ENCODE assay signal across 10 mouse cellular contexts in the genomic region with DNA sequence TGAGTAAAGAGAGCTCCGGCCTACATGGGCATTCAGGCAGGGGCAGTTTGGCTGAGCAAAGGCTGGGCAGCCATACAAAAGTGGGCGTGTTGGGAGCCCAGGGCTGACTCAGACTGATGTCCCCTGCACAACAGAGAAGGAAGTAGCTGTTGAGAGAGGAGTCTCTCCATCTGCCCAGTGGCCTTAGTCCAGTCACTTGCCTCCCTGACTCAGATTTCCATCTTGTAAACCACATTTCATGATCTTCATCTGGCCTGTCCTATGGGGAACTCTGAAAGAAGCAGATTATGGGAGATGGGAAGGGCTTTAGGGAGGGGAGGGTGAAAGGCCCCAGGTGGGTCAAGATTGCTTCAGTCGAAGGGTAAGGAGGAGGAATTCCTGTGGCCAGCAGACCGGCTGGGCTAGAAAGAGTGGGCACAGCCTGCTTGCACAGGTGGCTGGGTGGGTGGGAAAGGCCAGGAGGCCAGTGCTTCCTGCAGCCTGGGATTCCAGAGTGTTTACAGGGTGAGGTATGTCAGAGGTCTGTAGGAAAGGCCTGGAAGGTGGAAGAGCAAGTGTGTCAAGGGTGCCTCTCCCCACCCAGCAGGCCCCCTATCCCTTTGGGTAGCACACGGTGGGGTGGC.
DNase-seq lines count a peak whose midpoint lies in the region; ATAC-seq and TF ChIP-seq lines count a peak whose summit lies in the region.
"Had no signal": no experiment of that assay in that cellular context is flagged by ENCODE, and none has a peak within 500 bp of the region (broad histone marks: within the 10 kb centered on the region; RNA-seq: fewer than 3 reads in every experiment).

No protein-coding gene starts in this region.

- WGBS in liver, adult 2 months = 68% methylated on average over 5 of the region's 5 CpGs
- 67% methylated on average over 5 of the region's 5 CpGs for WGBS in intestine, embryonic 16.5 days
- WGBS in forebrain, embryonic 16.5 days = 81% methylated on average over 5 of the region's 5 CpGs

- H3K4me2 ChIP-seq in intestine, embryonic 16.5 days (ENCODE audit: low read depth, low read length) = 0 out of 2 replicates have a peak overlapping the region, but pooled peaks have one; percentile 10
- H3K4me2 ChIP-seq in myocyte (ENCODE audit: low read depth) = peak overlapping the region; percentile 46
- H3K4me2 ChIP-seq in forebrain, embryonic 16.5 days (ENCODE audit: low read length) = no peak overlapping the region
- H3K4me2 ChIP-seq: midbrain, embryonic 13.5 days had no signal

- ATAC-seq in intestine, embryonic 16.5 days = peak; percentile 29
- ATAC-seq in forebrain, embryonic 16.5 days = no peak

- no peak for TF ChIP-seq POLR2A in liver, adult 2 months (IDR thresholded peaks at IDR 0.05; ENCODE audit: extremely low read depth, insufficient read depth, low read length)
- TF ChIP-seq POLR2A in myocyte (IDR thresholded peaks at IDR 0.05; ENCODE audit: insufficient read length, low read depth) = no peak

- H3K79me2 ChIP-seq in liver, adult 2 months (ENCODE audit: control insufficient read depth, insufficient read depth, low read length) = no peaks in the 10 kb centered on the region
- no peaks in the 10 kb centered on the region for H3K79me2 ChIP-seq in myocyte (ENCODE audit: control insufficient read depth, insufficient read depth)

- H3K9me3 ChIP-seq in intestine, embryonic 16.5 days (ENCODE audit: control insufficient read depth, low read length) = no peaks in the 10 kb centered on the region
- no peaks in the 10 kb centered on the region for H3K9me3 ChIP-seq in forebrain, embryonic 16.5 days (ENCODE audit: control insufficient read depth, low read length)
- H3K9me3 ChIP-seq: midbrain, embryonic 13.5 days had no signal

- peak; percentile 51 to 60 for DNase-seq in cerebellum, postnatal 14 days
- DNase-seq in cerebellum, postnatal 36 days = no peak
- no peak for DNase-seq in liver, adult 2 months (ENCODE audit: extremely low read depth, low read depth, low spot score)
- no peak for DNase-seq in liver
- no peak for DNase-seq in layer of hippocampus, postnatal 36 days

- peaks cover 19% of the 10 kb centered on the region for H3K4me1 ChIP-seq in liver, adult 2 months (ENCODE audit: control insufficient read depth, insufficient read depth, low read length)
- peaks cover 32% of the 10 kb centered on the region for H3K4me1 ChIP-seq in intestine, embryonic 16.5 days (ENCODE audit: control insufficient read depth, insufficient read depth, low read length)
- peaks cover 5% of the 10 kb centered on the region; the same call in 1 of the 2 replicates for H3K4me1 ChIP-seq in forebrain, embryonic 16.5 days (replicated peaks; ENCODE audit: control insufficient read depth, insufficient read depth, low read length)

- no peak overlapping the region for H3K4me3 ChIP-seq in liver, adult 2 months (ENCODE audit: insufficient read depth, low read depth, low read length)
- no peak overlapping the region for H3K4me3 ChIP-seq in intestine, embryonic 16.5 days (ENCODE audit: low read length)
- no peak overlapping the region for H3K4me3 ChIP-seq in myocyte
- no peak overlapping the region for H3K4me3 ChIP-seq in forebrain, embryonic 16.5 days (replicated peaks; ENCODE audit: low read length)
- H3K4me3 ChIP-seq: erythroblast, embryonic 14.5 days; midbrain, embryonic 13.5 days had no signal

- peak overlapping the region; percentile 41; the same call in 1 of the 2 replicates for H3K27ac ChIP-seq in liver, adult 2 months (replicated peaks; ENCODE audit: insufficient read depth, low read depth, low read length)
- peak overlapping the region; percentile 63 for H3K27ac ChIP-seq in intestine, embryonic 16.5 days (ENCODE audit: low read length)
- H3K27ac ChIP-seq in forebrain, embryonic 16.5 days (ENCODE audit: low read length) = no peak overlapping the region
- H3K27ac ChIP-seq: midbrain, embryonic 13.5 days had no signal

- no peaks in the 10 kb centered on the region for H3K27me3 ChIP-seq in liver, adult 2 months (ENCODE audit: control insufficient read depth, insufficient read depth, low read length)
- H3K27me3 ChIP-seq in intestine, embryonic 16.5 days (replicated peaks; ENCODE audit: control insufficient read depth, insufficient read depth, low read length) = no peaks in the 10 kb centered on the region
- H3K27me3 ChIP-seq in myocyte (ENCODE audit: control insufficient read depth, insufficient read depth, insufficient read length) = no peaks in the 10 kb centered on the region
- H3K27me3 ChIP-seq in forebrain, embryonic 16.5 days (replicated peaks; ENCODE audit: control insufficient read depth, insufficient read depth, low read length) = no peaks in the 10 kb centered on the region
- H3K27me3 ChIP-seq: midbrain, embryonic 13.5 days had no signal

- H3K36me3 ChIP-seq in liver, adult 2 months (ENCODE audit: control insufficient read depth, insufficient read depth, low read length) = no peaks in the 10 kb centered on the region
- H3K36me3 ChIP-seq in intestine, embryonic 16.5 days (ENCODE audit: control insufficient read depth, insufficient read depth, low read length) = no peaks in the 10 kb centered on the region
- H3K36me3 ChIP-seq in myocyte (ENCODE audit: control insufficient read depth, insufficient read depth) = no peaks in the 10 kb centered on the region
- H3K36me3 ChIP-seq in forebrain, embryonic 16.5 days (ENCODE audit: control insufficient read depth, insufficient read depth) = no peaks in the 10 kb centered on the region
- H3K36me3 ChIP-seq: midbrain, embryonic 13.5 days had no signal

- no peak overlapping the region for H3ac ChIP-seq in myocyte (ENCODE audit: control insufficient read depth, insufficient read length)

- no peak overlapping the region for H3K9ac ChIP-seq in liver, adult 2 months (ENCODE audit: low read depth, low read length)
- H3K9ac ChIP-seq in intestine, embryonic 16.5 days (ENCODE audit: low read depth, low read length) = peak overlapping the region; percentile 44; the same call in 1 of the 2 replicates
- H3K9ac ChIP-seq in forebrain, embryonic 16.5 days (replicated peaks; ENCODE audit: low read depth, low read length) = no peak overlapping the region
- H3K9ac ChIP-seq: midbrain, embryonic 13.5 days had no signal

- no peak for TF ChIP-seq CTCF in liver, adult 2 months (IDR thresholded peaks at IDR 0.05; ENCODE audit: low read depth, low read length)

TF ChIP-seq in myocyte, 11 proteins besides CTCF, POLR2A, EP300 and RAD21:
- TF ChIP-seq MYOG (IDR thresholded peaks at IDR 0.05; ENCODE audit: control insufficient read depth in 1 of 3, insufficient read depth in 1 of 3, insufficient read length in 2 of 3, low read depth in 2 of 3) = peak in 1 of 3 experiments; percentile 60
- no peak for TF ChIP-seq REST (IDR thresholded peaks at IDR 0.05; ENCODE audit: insufficient read depth, insufficient read length)
- peak in 1 of 3 experiments; percentile 71 for TF ChIP-seq MYOD1 (IDR thresholded peaks at IDR 0.05; ENCODE audit: control insufficient read depth in 1 of 3, insufficient read length in 2 of 3, low read depth in 2 of 3)
- no peak for TF ChIP-seq USF1 (IDR thresholded peaks at IDR 0.05; ENCODE audit: low read depth)
- no peak for TF ChIP-seq E2F4 (IDR thresholded peaks at IDR 0.05; ENCODE audit: insufficient read depth)

Comparison
In these comparisons a context has a peak if more than half of its experiments do, and no peak if none do; other contexts are left out.
1. DNase-seq: peak in cerebellum, postnatal 14 days (2 of 2); none in cerebellum, postnatal 36 days (0 of 2), liver, adult 2 months (single experiment), liver (single experiment) and layer of hippocampus, postnatal 36 days (0 of 2).